Mouse (Mus musculus) olfactory bulb, adult 2 months (tissue): ENCODE data around the gene Samd14.

Experiments
- CTCF ChIP-seq: fragments of 200-500 bp; IDR thresholded peaks from 2 replicates; pipeline ENCODE4 v1.5.1; 2012; ENCODE audit warnings: low read depth, mild to moderate bottlenecking, low read length, moderate library complexity; ENCODE audit not compliant: insufficient read depth
- POLR2A ChIP-seq: fragments of 200-500 bp; IDR thresholded peaks from 2 replicates; pipeline ENCODE4 v1.6.1; 2012; ENCODE audit warnings: mild to moderate bottlenecking, low read depth, low read length, moderate library complexity; ENCODE audit not compliant: insufficient read depth

DNA sequence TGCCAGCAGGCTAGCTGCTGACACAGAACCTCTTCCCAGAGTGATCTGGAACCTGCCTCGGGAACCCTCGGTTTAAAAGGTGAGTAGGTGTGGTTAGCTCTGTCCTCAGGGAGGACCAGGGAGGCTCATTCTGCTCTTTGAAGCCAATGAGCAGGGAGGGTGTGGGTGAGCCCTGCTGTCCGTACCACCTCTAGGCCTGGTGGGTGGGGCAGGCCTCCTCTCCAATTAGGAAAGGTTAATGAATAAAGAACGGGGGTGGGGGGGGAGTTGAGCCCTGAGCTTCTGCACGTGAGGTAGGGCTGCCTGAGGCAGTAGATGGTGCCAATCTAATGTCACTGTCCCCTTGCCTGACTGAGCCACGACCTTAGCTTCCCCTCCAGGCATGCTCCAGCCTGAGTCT lies 23.3 kb downstream of the Samd14 start:
- no peak for TF ChIP-seq POLR2A
- no peak for TF ChIP-seq CTCF
